Mouse (Mus musculus) megakaryocyte, embryonic 14.5 days (primary cell): ENCODE measurements around the gene Armc8.

Experiments used
- FLI1 ChIP-seq: IDR thresholded peaks from 2 replicates; pipeline ENCODE4 v1.6.1; 2012; ENCODE audit warnings: low read length, inconsistent platforms, mixed read lengths
- GATA1 ChIP-seq: IDR thresholded peaks from 3 replicates; pipeline ENCODE4 v1.6.1; 2012; ENCODE audit warnings: mixed read lengths, low read length, inconsistent platforms, borderline replicate concordance

DNA sequence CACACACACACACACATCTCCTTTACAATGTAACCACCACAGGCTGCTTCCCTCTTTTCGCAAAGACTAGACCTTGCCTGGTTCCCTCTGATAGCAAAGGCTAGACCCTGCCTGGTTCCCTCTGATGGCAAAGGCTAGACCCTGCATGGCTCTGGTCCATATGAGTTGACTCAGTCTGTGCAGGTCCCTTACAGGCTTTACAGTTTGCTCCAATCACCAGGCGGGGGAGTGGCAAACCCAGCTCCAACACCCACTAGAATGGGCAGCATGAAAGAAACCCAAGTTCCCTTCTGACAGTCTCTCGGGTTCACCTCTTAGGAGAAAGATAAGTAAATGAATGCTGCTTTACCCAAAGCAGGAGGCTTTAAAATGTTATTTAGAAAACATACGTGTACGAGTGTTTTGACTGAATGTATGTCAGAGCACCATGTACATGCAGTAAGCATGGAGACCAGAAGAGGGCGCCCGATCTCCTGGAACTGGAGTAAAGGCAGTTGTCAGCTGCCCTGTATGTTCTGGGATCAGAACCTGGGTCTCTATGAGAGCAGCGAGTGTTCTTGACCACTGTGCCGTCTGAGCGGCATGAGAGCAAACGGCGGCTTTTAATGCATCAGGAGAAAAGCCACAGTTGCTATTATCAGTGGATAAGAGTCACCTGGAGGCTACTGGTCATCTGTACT, 110.0 kb downstream of the Armc8 start:
- TF ChIP-seq GATA1: no peak
- no peak for TF ChIP-seq FLI1
